Mouse (Mus musculus): ENCODE data around the gene Aff2.

Gene Aff2

GRCm38 (mm10) chrX:69744962-69745597 is 385.0 kb downstream of the Aff2 start:
- DNase-seq (ENCODE audit: low read depth, low spot score): no peak

GRCm38 (mm10) chrX:69801890-69802439 is 441.9 kb downstream of the Aff2 start:
- no peak for DNase-seq (ENCODE audit: low read depth, low spot score)

GRCm38 (mm10) chrX:69802481-69802880 is 442.4 kb downstream of the Aff2 start:
- no peak for DNase-seq (ENCODE audit: low read depth, low spot score)

GRCm38 (mm10) chrX:69811798-69812197 is 451.7 kb downstream of the Aff2 start:
- DNase-seq (ENCODE audit: low read depth, low spot score): no peak

- no peak for DNase-seq (ENCODE audit: low read depth, low spot score)
These were observed 455.0 kb downstream of the Aff2 start for GRCm38 (mm10) chrX:69815054-69815453.

GRCm38 (mm10) chrX:69817679-69818078 is 457.6 kb downstream of the Aff2 start:
- no peak for DNase-seq (ENCODE audit: low read depth, low spot score)

- no peak for DNase-seq (ENCODE audit: low read depth, low spot score)
These were observed 458.1 kb downstream of the Aff2 start for GRCm38 (mm10) chrX:69818188-69818587.

- no peak for DNase-seq (ENCODE audit: low read depth, low spot score)
These were observed 507.5 kb downstream of the Aff2 start for GRCm38 (mm10) chrX:69867601-69868000.

- no peak for DNase-seq (ENCODE audit: low read depth, low spot score)
These were observed 531.6 kb downstream of the Aff2 start for GRCm38 (mm10) chrX:69891713-69892112.
